Comparison of ENCODE assay signal across 23 mouse cellular contexts in the genomic region with DNA sequence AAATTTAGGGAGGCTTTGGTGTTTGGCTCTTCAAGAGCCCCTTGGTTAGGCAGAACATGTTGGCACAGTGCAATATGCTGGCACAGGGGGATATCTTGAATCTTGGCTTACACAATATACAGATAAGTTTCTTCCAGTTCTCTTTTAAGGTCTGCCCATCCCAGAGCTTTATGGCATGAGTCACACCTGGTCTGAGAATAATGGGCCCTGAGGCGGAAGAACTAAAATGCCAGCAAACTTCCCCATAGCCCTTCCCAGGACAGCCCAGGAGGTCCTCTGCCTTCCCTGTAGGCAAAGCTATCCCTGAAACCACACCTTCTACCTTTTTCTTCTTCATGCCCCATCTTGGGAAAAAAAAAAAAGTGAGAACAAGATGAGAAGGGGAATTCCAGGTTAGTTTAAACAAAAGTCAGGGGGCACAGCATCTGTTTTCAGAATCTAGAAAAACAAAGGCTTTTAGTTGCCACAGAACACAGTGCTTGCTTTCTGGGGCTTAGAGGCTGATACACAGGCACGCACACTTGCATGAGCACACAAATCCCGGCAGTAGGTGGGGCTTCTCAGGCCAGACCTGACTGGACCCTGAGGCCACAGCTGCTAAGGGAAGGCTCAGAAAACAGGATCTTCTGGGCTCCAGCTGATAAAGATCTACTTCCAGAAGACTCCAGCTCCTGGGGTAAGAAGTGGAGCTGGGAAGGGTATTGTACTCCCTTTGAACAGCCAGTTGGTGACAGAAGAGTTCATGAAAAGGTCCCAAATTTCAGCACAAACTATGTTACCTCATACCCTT.
A peak's percentile ranks its signal among the peaks of the same experiment; 100 is the strongest.
DNase-seq lines count a peak whose midpoint lies in the region; ATAC-seq and TF ChIP-seq lines count a peak whose summit lies in the region.
"Had no signal": no experiment of that assay in that cellular context is flagged by ENCODE, and none has a peak within 500 bp of the region (broad histone marks: within the 10 kb centered on the region; RNA-seq: fewer than 3 reads in every experiment).

No protein-coding gene starts in this region.

- H3K9ac ChIP-seq in liver, postnatal 0 days (replicated peaks), result no peak overlapping the region
- H3K9ac ChIP-seq: embryonic facial prominence, embryonic 13.5 days; hindbrain, embryonic 15.5 days had no signal

- no peaks in the 10 kb centered on the region for H3K27me3 ChIP-seq in liver, postnatal 0 days (ENCODE audit: insufficient read depth, low read length)
- H3K27me3 ChIP-seq: embryonic facial prominence, embryonic 13.5 days; hindbrain, embryonic 15.5 days had no signal

- no peak overlapping the region for H3K4me2 ChIP-seq in liver, postnatal 0 days (ENCODE audit: low read depth, low read length)
- H3K4me2 ChIP-seq: embryonic facial prominence, embryonic 13.5 days; hindbrain, embryonic 15.5 days had no signal

- H3K36me3 ChIP-seq in liver, postnatal 0 days (replicated peaks; ENCODE audit: insufficient read depth, low read length), result no peaks in the 10 kb centered on the region
- H3K36me3 ChIP-seq: embryonic facial prominence, embryonic 13.5 days; forebrain, embryonic 10.5 days; hindbrain, embryonic 15.5 days had no signal

- H3K4me1 ChIP-seq in liver, postnatal 0 days (ENCODE audit: insufficient read depth), result peaks cover 4% of the 10 kb centered on the region
- H3K4me1 ChIP-seq: embryonic facial prominence, embryonic 13.5 days; forebrain, embryonic 10.5 days; hindbrain, embryonic 15.5 days had no signal

- DNase-seq in liver, postnatal 0 days, result no peak
- DNase-seq in liver, result no peak
- peak; percentile 88 for DNase-seq in fat pad, adult 2 months (ENCODE audit: extremely low read depth, low read depth, low spot score)
- no peak for DNase-seq in testis, postnatal 14 days (ENCODE audit: low spot score)
- DNase-seq in kidney, postnatal 4 days, result no peak
- no peak for DNase-seq in layer of hippocampus, postnatal 36 days
- DNase-seq: adrenal gland, postnatal 10 days; B cell, adult 2 months; cerebellum, postnatal 10 days; gastrocnemius, postnatal 10 days; heart, adult 2 months; heart, postnatal 4 days; kidney, adult 11 months; kidney, postnatal 10 days; left cerebral cortex, postnatal 4 days; lung, postnatal 14 days; retina, postnatal 1 day had no signal

- H3K27ac ChIP-seq in liver, postnatal 0 days (ENCODE audit: low read depth), result no peak overlapping the region
- H3K27ac ChIP-seq: embryonic facial prominence, embryonic 13.5 days; forebrain, embryonic 10.5 days; heart, adult 2 months; hindbrain, embryonic 15.5 days; left cerebral cortex, adult 2 months had no signal

- TF ChIP-seq EP300 in liver, postnatal 0 days (IDR thresholded peaks at IDR 0.05; ENCODE audit: low read depth), result no peak

- no peak overlapping the region for H3K4me3 ChIP-seq in liver, postnatal 0 days (ENCODE audit: low read depth, low read length)
- H3K4me3 ChIP-seq: embryonic facial prominence, embryonic 13.5 days; forebrain, embryonic 10.5 days; heart, adult 2 months; hindbrain, embryonic 15.5 days; left cerebral cortex, adult 2 months had no signal

- no peaks in the 10 kb centered on the region for H3K9me3 ChIP-seq in liver, postnatal 0 days (ENCODE audit: low read length)
- H3K9me3 ChIP-seq: embryonic facial prominence, embryonic 13.5 days; forebrain, embryonic 10.5 days; hindbrain, embryonic 15.5 days had no signal

- 63% methylated on average over 3 of the region's 3 CpGs for WGBS in liver, postnatal 0 days (ENCODE audit: insufficient replicate concordance)

- peak; percentile 26; the same call in 1 of the 2 replicates for TF ChIP-seq CTCF in liver, postnatal 0 days (IDR thresholded peaks at IDR 0.05; ENCODE audit: low read depth)

- ATAC-seq in liver, postnatal 0 days, result peak; percentile 32; the same call in 1 of the 2 replicates
- peak; percentile 33 for ATAC-seq in megakaryocyte progenitor cell, adult 5-6 weeks (replicated peaks; ENCODE audit: poor library complexity)
- ATAC-seq: midbrain, embryonic 16.5 days had no signal
